Mouse (Mus musculus): Measurements from ENCODE around the gene Sema4c.

GRCm38 (mm10) chr1:36572140-36572700 lies 14.1 kb upstream of the Sema4c start:
- TF ChIP-seq MAFK (IDR thresholded peaks at IDR 0.05; ENCODE audit: insufficient read depth, low read depth, low read length), result no peak
- TF ChIP-seq HCFC1 (IDR thresholded peaks at IDR 0.05; ENCODE audit: borderline replicate concordance, insufficient read depth, low read length), result no peak
- no peak for TF ChIP-seq ZNF384 (IDR thresholded peaks at IDR 0.05; ENCODE audit: low read depth, low read length)
- TF ChIP-seq ZC3H11A (IDR thresholded peaks at IDR 0.05; ENCODE audit: borderline replicate concordance, low read depth, low read length), result no peak
